Mouse (Mus musculus): ENCODE measurements around the gene Krt80. TPM values are rescaled to one million over a fixed set of nuclear protein-coding genes. Genes with fewer than 3 reads are reported as not detected.

Krt80 gene
- polyA plus RNA-seq, 1 experiment from 2014 or later: 22.6 TPM

- Histone ChIP-seq H3K4me1 (peaks cover 50% of the 10 kb centered on the region), H3K36me3 (no peaks in the 10 kb centered on the region)
- WGBS: 76% methylated on average over 16 of the region's 16 CpGs
Measured at GRCm38 (mm10) chr15:101373286-101373898, 3.4 kb upstream of the Krt80 start.

GRCm38 (mm10) chr15:101372131-101372977 lies 2.4 kb upstream of the Krt80 start:
- no peak overlapping the region for H3K9ac ChIP-seq
- ATAC-seq (ENCODE audit: insufficient number of reproducible peaks, low FRiP score, low TSS enrichment, low read depth): no peak
- no peak overlapping the region for H3K27ac ChIP-seq
- H3K9me3 ChIP-seq: no peaks in the 10 kb centered on the region
- H3K27me3 ChIP-seq: no peaks in the 10 kb centered on the region
- no peaks in the 10 kb centered on the region for H3K36me3 ChIP-seq
- peaks cover 60% of the 10 kb centered on the region for H3K4me1 ChIP-seq
- no peak overlapping the region for H3K4me3 ChIP-seq
- H3K4me2 ChIP-seq: no peak overlapping the region
- WGBS: 70% methylated on average over 7 of the region's 7 CpGs

More at GRCm38 (mm10) chr15:101373286-101373898, 3.4 kb upstream of the Krt80 start:
- Histone ChIP-seq H3K4me3 (no peak overlapping the region), H3K4me2 (no peak overlapping the region), H3K27me3 (no peaks in the 10 kb centered on the region), H3K9ac (no peak overlapping the region), H3K9me3 (no peaks in the 10 kb centered on the region), H3K27ac (no peak overlapping the region)
- ATAC-seq (ENCODE audit: insufficient number of reproducible peaks, low FRiP score, low TSS enrichment, low read depth): no peak

- Histone ChIP-seq H3K9ac (no peak overlapping the region), H3K27ac (peak overlapping the region; percentile 83; the same call in 1 of the 2 replicates), H3K27me3 (no peaks in the 10 kb centered on the region), H3K4me3 (no peak overlapping the region), H3K9me3 (no peaks in the 10 kb centered on the region; the same call in 1 of the 2 replicates), H3K36me3 (no peaks in the 10 kb centered on the region), H3K4me2 (no peak overlapping the region), H3K4me1 (peaks cover 64% of the 10 kb centered on the region)
- no peak for ATAC-seq (ENCODE audit: insufficient number of reproducible peaks, low FRiP score, low TSS enrichment, low read depth)
- 84% methylated on average over 15 of the region's 15 CpGs for WGBS
Measured at GRCm38 (mm10) chr15:101371141-101371985, 1.4 kb upstream of the Krt80 start.

GRCm38 (mm10) chr15:101369382-101370100 lies 421 bp downstream of the Krt80 start:
- H3K4me3 ChIP-seq: peak overlapping the region; percentile 5; the same call in 1 of the 2 replicates
- no peaks in the 10 kb centered on the region; the same call in 1 of the 2 replicates for H3K9me3 ChIP-seq
- WGBS: 29% methylated on average over 12 of the region's 12 CpGs
- H3K27ac ChIP-seq: peak overlapping the region; percentile 83
- no peaks in the 10 kb centered on the region for H3K27me3 ChIP-seq
- 0 out of 2 replicates have a peak, but pooled peaks have one; percentile 3 for ATAC-seq (ENCODE audit: insufficient number of reproducible peaks, low FRiP score, low TSS enrichment, low read depth)
- peak overlapping the region; percentile 28 for H3K4me2 ChIP-seq
- H3K4me1 ChIP-seq: peaks cover 66% of the 10 kb centered on the region
- no peak overlapping the region for H3K9ac ChIP-seq
- no peaks in the 10 kb centered on the region for H3K36me3 ChIP-seq

DNA sequence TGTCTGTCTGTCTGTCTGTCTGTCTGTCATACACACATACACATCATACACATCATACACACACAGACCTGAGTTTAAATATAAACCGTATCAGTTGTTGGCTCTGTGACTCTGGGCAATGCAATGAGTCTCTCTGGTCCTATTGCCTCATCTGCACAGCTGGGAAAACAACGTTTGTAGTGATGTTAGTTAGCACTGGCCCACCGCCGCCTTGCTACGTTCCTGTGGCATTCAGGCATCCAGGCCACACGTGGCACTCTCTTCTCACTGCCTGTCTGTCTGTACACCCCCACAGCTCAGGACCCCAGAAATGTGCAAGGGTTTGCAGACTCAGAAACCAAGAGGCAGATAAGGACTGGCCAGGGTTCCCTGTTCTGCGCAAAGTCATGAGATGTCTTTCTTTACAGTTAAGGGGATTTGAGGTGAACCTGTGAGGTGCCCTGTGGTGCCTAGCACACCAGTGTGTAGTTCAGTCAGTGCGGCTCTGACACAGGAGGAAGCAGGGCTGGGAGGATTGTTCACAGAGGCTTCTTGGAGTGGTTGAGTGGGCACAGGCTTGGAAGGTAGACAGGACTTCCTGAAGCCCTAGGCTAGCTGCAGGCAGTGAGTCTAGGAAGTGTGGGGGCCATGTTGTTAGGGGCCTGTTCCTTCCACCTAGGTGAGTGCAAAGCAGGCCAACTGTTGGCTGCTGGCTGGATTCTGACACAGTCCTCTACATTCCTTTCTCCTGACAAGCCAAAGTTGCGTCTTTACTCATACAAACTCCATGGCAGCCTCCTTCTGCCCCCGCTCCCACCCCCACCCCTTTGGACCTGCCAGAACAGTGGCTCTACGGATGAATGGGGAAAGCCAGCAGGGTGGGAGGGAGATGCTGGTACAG lies 1.2 kb downstream of the Krt80 start:
- Histone ChIP-seq H3K27me3 (no peaks in the 10 kb centered on the region), H3K4me3 (peak overlapping the region; percentile 5; the same call in 1 of the 2 replicates), H3K9me3 (no peaks in the 10 kb centered on the region; the same call in 1 of the 2 replicates), H3K9ac (no peak overlapping the region), H3K4me2 (peak overlapping the region; percentile 28), H3K36me3 (no peaks in the 10 kb centered on the region), H3K27ac (peak overlapping the region; percentile 83; the same call in 1 of the 2 replicates), H3K4me1 (peaks cover 70% of the 10 kb centered on the region)
- WGBS: 67% methylated on average over 11 of the region's 11 CpGs
- ATAC-seq (ENCODE audit: insufficient number of reproducible peaks, low FRiP score, low TSS enrichment, low read depth): no peak

DNA sequence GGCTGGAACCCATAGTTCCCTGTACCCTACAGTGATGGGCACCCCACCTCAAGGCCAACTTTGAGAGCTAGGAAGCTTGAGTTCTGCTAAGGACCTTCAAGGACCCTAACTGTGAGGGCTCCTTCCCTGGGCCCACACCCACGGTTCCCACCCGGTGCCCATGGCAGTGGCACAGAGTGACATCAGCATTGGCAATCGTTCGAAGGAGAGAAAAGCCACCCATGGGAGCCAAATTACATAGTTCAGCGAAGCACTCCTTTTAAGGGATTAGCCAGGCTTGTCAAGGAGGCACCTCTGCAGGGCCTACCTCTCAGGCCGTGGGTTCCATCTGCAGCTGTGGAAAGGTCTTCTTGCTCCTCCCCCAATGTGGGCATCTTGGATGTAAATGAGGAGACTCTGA lies 1.9 kb downstream of the Krt80 start:
- Histone ChIP-seq H3K4me3 (no peak overlapping the region), H3K27me3 (no peaks in the 10 kb centered on the region), H3K27ac (no peak overlapping the region), H3K4me2 (no peak overlapping the region), H3K4me1 (peaks cover 69% of the 10 kb centered on the region), H3K9me3 (no peaks in the 10 kb centered on the region; the same call in 1 of the 2 replicates), H3K9ac (no peak overlapping the region), H3K36me3 (no peaks in the 10 kb centered on the region)
- ATAC-seq (ENCODE audit: insufficient number of reproducible peaks, low FRiP score, low TSS enrichment, low read depth): no peak
- 78% methylated on average over 6 of the region's 6 CpGs for WGBS

DNA sequence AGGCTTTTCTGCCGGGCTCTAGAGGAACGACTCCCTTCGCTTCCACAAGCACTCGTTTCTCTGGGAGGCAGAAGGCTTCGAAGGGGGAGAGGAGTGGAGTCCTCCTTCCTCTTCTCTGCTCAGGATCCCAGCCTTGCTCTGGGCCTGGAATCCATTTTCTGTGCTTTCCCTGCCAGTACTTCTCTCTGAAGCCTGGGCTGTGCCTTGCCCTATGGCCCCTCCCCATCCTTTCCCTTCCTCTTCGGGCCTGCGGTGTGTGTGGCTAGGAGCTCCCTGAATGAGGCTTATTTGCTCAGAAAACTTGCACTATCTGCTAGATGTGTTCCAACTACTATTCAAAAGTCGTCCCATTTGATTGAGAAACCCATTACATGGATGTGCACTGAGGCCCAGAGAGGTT lies 2.5 kb downstream of the Krt80 start:
- H3K36me3 ChIP-seq: no peaks in the 10 kb centered on the region
- no peaks in the 10 kb centered on the region for H3K27me3 ChIP-seq
- H3K4me1 ChIP-seq: peaks cover 64% of the 10 kb centered on the region
- H3K4me3 ChIP-seq: no peak overlapping the region
- no peak overlapping the region for H3K27ac ChIP-seq
- H3K4me2 ChIP-seq: no peak overlapping the region
- H3K9ac ChIP-seq: no peak overlapping the region
- 74% methylated on average over 8 of the region's 8 CpGs for WGBS
- H3K9me3 ChIP-seq: no peaks in the 10 kb centered on the region; the same call in 1 of the 2 replicates
- ATAC-seq (ENCODE audit: insufficient number of reproducible peaks, low FRiP score, low TSS enrichment, low read depth): no peak

- Histone ChIP-seq H3K9ac (no peak overlapping the region), H3K36me3 (no peaks in the 10 kb centered on the region), H3K4me3 (no peak overlapping the region), H3K4me1 (peaks cover 61% of the 10 kb centered on the region), H3K9me3 (no peaks in the 10 kb centered on the region; the same call in 1 of the 2 replicates), H3K27ac (no peak overlapping the region), H3K27me3 (no peaks in the 10 kb centered on the region), H3K4me2 (no peak overlapping the region)
- no peak for ATAC-seq (ENCODE audit: insufficient number of reproducible peaks, low FRiP score, low TSS enrichment, low read depth)
- WGBS: 74% methylated on average over 2 of the region's 2 CpGs
Measured at GRCm38 (mm10) chr15:101366926-101367325, 3.0 kb downstream of the Krt80 start.

- no peak for ATAC-seq (ENCODE audit: insufficient number of reproducible peaks, low FRiP score, low TSS enrichment, low read depth)
- H3K36me3 ChIP-seq: no peaks in the 10 kb centered on the region
- WGBS: 60% methylated on average over 3 of the region's 3 CpGs
- no peaks in the 10 kb centered on the region; the same call in 1 of the 2 replicates for H3K9me3 ChIP-seq
- H3K27ac ChIP-seq: no peak overlapping the region
- H3K27me3 ChIP-seq: no peaks in the 10 kb centered on the region
- no peak overlapping the region for H3K9ac ChIP-seq
- peaks cover 61% of the 10 kb centered on the region for H3K4me1 ChIP-seq
- H3K4me2 ChIP-seq: no peak overlapping the region
- no peak overlapping the region for H3K4me3 ChIP-seq
Measured at GRCm38 (mm10) chr15:101366482-101366881, 3.5 kb downstream of the Krt80 start.

DNA sequence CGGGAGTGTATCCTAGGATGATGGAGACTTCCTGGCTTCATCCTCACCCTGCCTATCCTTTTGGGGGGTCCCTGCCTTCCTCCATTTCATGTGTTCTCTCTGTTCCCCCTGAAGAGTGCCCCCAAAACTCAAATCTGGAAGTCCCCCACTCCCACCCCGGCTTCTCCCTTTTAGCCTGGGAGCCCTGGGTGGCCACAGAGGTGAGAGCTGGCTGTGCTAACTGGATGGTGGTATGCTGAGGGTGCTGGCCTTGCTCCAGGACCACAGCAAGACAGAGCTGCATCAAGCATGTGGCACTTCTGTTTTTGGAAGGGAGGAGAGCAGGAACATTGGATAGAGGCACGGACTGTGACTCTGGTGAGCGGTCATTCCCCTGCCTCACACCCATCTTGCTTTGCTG lies 4.2 kb downstream of the Krt80 start:
- Histone ChIP-seq H3K9me3 (no peaks in the 10 kb centered on the region; the same call in 1 of the 2 replicates), H3K9ac (no peak overlapping the region), H3K4me2 (no peak overlapping the region), H3K27ac (peak overlapping the region; percentile 29), H3K27me3 (no peaks in the 10 kb centered on the region), H3K4me3 (no peak overlapping the region), H3K36me3 (no peaks in the 10 kb centered on the region), H3K4me1 (peaks cover 55% of the 10 kb centered on the region)
- no peak for ATAC-seq (ENCODE audit: insufficient number of reproducible peaks, low FRiP score, low TSS enrichment, low read depth)
- 54% methylated on average over 4 of the region's 4 CpGs for WGBS
